Mouse (Mus musculus) heart, postnatal 0 days (tissue): ENCODE results near the gene Eif3c.

Experiments
- CTCF ChIP-seq: IDR thresholded peaks from 2 replicates; pipeline ENCODE4 v1.5.1; 2016; ENCODE audit warnings: antibody characterized with exemption, control low read depth, low read depth
- EP300 ChIP-seq: IDR thresholded peaks from 2 replicates; pipeline ENCODE4 v1.6.1; 2016; ENCODE audit warnings: antibody characterized with exemption, low read depth

DNA sequence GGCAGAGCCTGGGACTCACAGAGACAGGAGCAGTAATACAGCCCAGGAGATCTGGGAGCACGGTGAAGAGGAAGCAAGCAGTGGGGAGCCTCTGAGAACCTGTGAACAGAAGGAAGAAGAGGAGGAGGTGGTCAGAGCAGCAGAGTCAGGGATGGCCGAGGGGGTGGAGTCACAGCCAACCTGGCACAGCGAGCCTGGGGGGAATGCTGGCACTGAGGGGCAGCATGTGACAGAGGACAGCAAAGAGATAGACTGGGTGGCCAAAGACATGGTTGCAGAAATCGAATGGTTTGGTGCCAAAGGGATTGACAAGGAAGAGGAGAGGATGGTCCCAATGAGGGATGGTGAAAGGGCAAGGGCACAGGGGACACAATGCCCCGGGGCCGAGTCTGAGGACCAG lies 19.5 kb upstream of the Eif3c start, which contains the start of gene Cln3:
- TF ChIP-seq CTCF: no peak
- TF ChIP-seq EP300: no peak
